Mouse (Mus musculus): ENCODE data around the gene Trmt5.

Trmt5 gene

DNA sequence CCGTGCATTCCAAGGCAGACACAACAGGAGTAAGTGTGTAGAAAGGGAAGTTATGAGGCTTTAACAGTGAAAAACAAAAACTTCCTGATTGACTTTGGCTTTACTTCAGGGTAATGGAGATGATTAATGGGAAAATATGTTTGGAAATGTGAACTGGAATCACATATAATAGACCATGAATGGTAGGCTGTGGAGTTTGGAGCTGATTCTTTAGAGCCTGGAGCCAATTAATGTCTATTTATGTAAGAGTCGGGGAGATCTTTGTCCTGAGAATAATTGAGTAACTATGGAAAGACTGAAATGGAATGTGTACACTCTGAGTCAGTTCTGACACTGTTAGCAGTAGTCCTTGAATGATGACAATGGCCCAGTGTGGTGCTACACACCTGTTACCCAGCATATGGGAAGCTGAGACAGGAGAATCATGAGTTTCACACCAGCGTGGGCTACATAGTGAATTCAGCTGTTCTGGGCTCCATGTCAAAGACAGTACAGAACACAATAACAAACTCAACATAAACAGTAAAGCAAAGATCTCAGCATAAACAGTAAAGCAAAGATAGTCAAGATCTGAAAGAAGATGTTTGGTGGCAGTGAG, 21.0 kb downstream of the Trmt5 start:
- Histone ChIP-seq H3K4me1 (replicated peaks; ENCODE audit: low read depth, low read length) (no peaks in the 10 kb centered on the region), H3K36me3 (ENCODE audit: insufficient read depth, low read length) (no peaks in the 10 kb centered on the region), H3K9me3 (ENCODE audit: low read length) (peaks cover 19% of the 10 kb centered on the region), H3K4me3 (replicated peaks; ENCODE audit: low read length) (no peak overlapping the region), H3K27me3 (ENCODE audit: insufficient read depth, low read length) (no peaks in the 10 kb centered on the region)
- TF ChIP-seq CTCF (conservative IDR thresholded peaks at IDR 0.05; ENCODE audit: low read length) (no peak), POU5F1 (IDR thresholded peaks at IDR 0.05; ENCODE audit: borderline replicate concordance, low read length) (no peak), NANOG (IDR thresholded peaks at IDR 0.05; ENCODE audit: borderline replicate concordance, low read length) (no peak)

- Histone ChIP-seq H3K4me1 (replicated peaks; ENCODE audit: low read depth, low read length) (no peaks in the 10 kb centered on the region), H3K27me3 (ENCODE audit: insufficient read depth, low read length) (no peaks in the 10 kb centered on the region), H3K4me3 (replicated peaks; ENCODE audit: low read length) (no peak overlapping the region), H3K9me3 (ENCODE audit: low read length) (peaks cover 19% of the 10 kb centered on the region), H3K36me3 (ENCODE audit: insufficient read depth, low read length) (no peaks in the 10 kb centered on the region)
- TF ChIP-seq CTCF (conservative IDR thresholded peaks at IDR 0.05; ENCODE audit: low read length) = no peak
These were observed 26.2 kb downstream of the Trmt5 start for GRCm38 (mm10) chr12:73260339-73260738.

GRCm38 (mm10) chr12:73259269-73259668, 27.2 kb downstream of the Trmt5 start:
- no peaks in the 10 kb centered on the region for H3K27me3 ChIP-seq (ENCODE audit: insufficient read depth, low read length)
- TF ChIP-seq CTCF (conservative IDR thresholded peaks at IDR 0.05; ENCODE audit: low read length) (no peak), NANOG (IDR thresholded peaks at IDR 0.05; ENCODE audit: borderline replicate concordance, low read length) (no peak), POU5F1 (IDR thresholded peaks at IDR 0.05; ENCODE audit: borderline replicate concordance, low read length) (no peak)
- no peaks in the 10 kb centered on the region for H3K36me3 ChIP-seq (ENCODE audit: insufficient read depth, low read length)
- H3K9me3 ChIP-seq (ENCODE audit: low read length) = peaks cover 19% of the 10 kb centered on the region
- no peak overlapping the region for H3K4me3 ChIP-seq (replicated peaks; ENCODE audit: low read length)
- no peaks in the 10 kb centered on the region for H3K4me1 ChIP-seq (replicated peaks; ENCODE audit: low read depth, low read length)

DNA sequence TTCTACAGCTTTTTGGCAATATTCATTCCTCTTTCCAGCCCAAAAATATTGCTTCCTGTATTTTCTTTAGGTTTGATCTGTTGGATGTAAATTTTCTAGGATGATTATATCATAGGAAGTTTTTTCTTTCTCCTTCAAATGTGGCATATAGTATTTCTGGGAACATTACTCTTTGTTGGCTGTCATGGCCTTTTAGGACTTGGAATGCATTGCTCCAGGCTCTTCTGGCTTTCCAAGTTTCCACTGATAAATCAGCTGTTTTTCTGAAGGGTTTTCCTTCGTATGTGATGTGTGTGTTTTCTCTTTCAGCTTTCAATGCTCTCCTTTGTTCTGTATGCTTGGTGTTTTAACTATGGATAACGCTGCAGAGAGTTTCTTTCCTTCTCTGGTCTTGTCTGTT, 31.5 kb downstream of the Trmt5 start:
- Histone ChIP-seq H3K9me3 (ENCODE audit: low read length) (no peaks in the 10 kb centered on the region), H3K4me3 (replicated peaks; ENCODE audit: low read length) (no peak overlapping the region), H3K27me3 (ENCODE audit: insufficient read depth, low read length) (no peaks in the 10 kb centered on the region), H3K4me1 (replicated peaks; ENCODE audit: low read depth, low read length) (no peaks in the 10 kb centered on the region), H3K36me3 (ENCODE audit: insufficient read depth, low read length) (no peaks in the 10 kb centered on the region)
- TF ChIP-seq NANOG (IDR thresholded peaks at IDR 0.05; ENCODE audit: borderline replicate concordance, low read length) (no peak), POU5F1 (IDR thresholded peaks at IDR 0.05; ENCODE audit: borderline replicate concordance, low read length) (no peak), CTCF (conservative IDR thresholded peaks at IDR 0.05; ENCODE audit: low read length) (no peak)

- H3K36me3 ChIP-seq (ENCODE audit: insufficient read depth, low read length) = no peaks in the 10 kb centered on the region
- no peak for TF ChIP-seq POU5F1 (IDR thresholded peaks at IDR 0.05; ENCODE audit: borderline replicate concordance, low read length)
- TF ChIP-seq CTCF (conservative IDR thresholded peaks at IDR 0.05; ENCODE audit: low read length) = no peak
- TF ChIP-seq NANOG (IDR thresholded peaks at IDR 0.05; ENCODE audit: borderline replicate concordance, low read length) = no peak
- H3K9me3 ChIP-seq (ENCODE audit: low read length) = no peaks in the 10 kb centered on the region
- peaks cover 5% of the 10 kb centered on the region; the same call in 1 of the 2 replicates for H3K4me1 ChIP-seq (replicated peaks; ENCODE audit: low read depth, low read length)
- H3K27me3 ChIP-seq (ENCODE audit: insufficient read depth, low read length) = no peaks in the 10 kb centered on the region
- no peak overlapping the region for H3K4me3 ChIP-seq (replicated peaks; ENCODE audit: low read length)
These were observed 40.8 kb downstream of the Trmt5 start for GRCm38 (mm10) chr12:73245687-73246086.

- no peaks in the 10 kb centered on the region for H3K9me3 ChIP-seq (ENCODE audit: low read length)
- H3K4me1 ChIP-seq (replicated peaks; ENCODE audit: low read depth, low read length) = peaks cover 5% of the 10 kb centered on the region; the same call in 1 of the 2 replicates
- no peak overlapping the region for H3K4me3 ChIP-seq (replicated peaks; ENCODE audit: low read length)
- H3K27me3 ChIP-seq (ENCODE audit: insufficient read depth, low read length) = no peaks in the 10 kb centered on the region
- TF ChIP-seq CTCF (conservative IDR thresholded peaks at IDR 0.05; ENCODE audit: low read length) = no peak
- no peaks in the 10 kb centered on the region for H3K36me3 ChIP-seq (ENCODE audit: insufficient read depth, low read length)
These were observed 44.5 kb downstream of the Trmt5 start for GRCm38 (mm10) chr12:73241960-73242359.

GRCm38 (mm10) chr12:73232586-73232985, 53.9 kb downstream of the Trmt5 start:
- H3K4me1 ChIP-seq (replicated peaks; ENCODE audit: low read depth, low read length) = no peaks in the 10 kb centered on the region
- H3K36me3 ChIP-seq (ENCODE audit: insufficient read depth, low read length) = no peaks in the 10 kb centered on the region
- H3K27me3 ChIP-seq (ENCODE audit: insufficient read depth, low read length) = no peaks in the 10 kb centered on the region
- no peak overlapping the region for H3K4me3 ChIP-seq (replicated peaks; ENCODE audit: low read length)
- H3K9me3 ChIP-seq (ENCODE audit: low read length) = no peaks in the 10 kb centered on the region
- no peak for TF ChIP-seq CTCF (conservative IDR thresholded peaks at IDR 0.05; ENCODE audit: low read length)
- TF ChIP-seq NANOG (IDR thresholded peaks at IDR 0.05; ENCODE audit: borderline replicate concordance, low read length) = no peak
- no peak for TF ChIP-seq POU5F1 (IDR thresholded peaks at IDR 0.05; ENCODE audit: borderline replicate concordance, low read length)

DNA sequence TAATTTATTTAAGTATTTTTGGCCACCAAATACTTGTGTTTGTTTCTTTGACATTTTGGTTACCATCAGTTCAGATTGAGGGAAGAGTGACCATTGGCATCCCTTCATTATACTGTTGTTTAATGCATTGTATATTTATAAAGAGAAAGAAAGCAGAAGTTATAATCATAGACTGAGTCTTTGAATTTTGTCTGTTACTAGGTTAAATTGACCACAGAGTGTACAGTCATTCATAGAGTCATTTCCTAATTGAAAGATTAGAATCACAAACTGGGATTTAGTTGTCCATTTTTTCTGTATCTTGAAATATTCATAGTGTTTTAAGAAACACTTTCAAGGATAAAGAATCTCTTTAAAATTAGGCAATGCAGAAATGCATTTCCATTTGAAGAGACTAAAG, 55.0 kb downstream of the Trmt5 start:
- Histone ChIP-seq H3K4me3 (replicated peaks; ENCODE audit: low read length) (no peak overlapping the region), H3K9me3 (ENCODE audit: low read length) (no peaks in the 10 kb centered on the region), H3K27me3 (ENCODE audit: insufficient read depth, low read length) (no peaks in the 10 kb centered on the region), H3K36me3 (ENCODE audit: insufficient read depth, low read length) (no peaks in the 10 kb centered on the region), H3K4me1 (replicated peaks; ENCODE audit: low read depth, low read length) (no peaks in the 10 kb centered on the region)
- TF ChIP-seq NANOG (IDR thresholded peaks at IDR 0.05; ENCODE audit: borderline replicate concordance, low read length) (no peak), POU5F1 (IDR thresholded peaks at IDR 0.05; ENCODE audit: borderline replicate concordance, low read length) (no peak), CTCF (conservative IDR thresholded peaks at IDR 0.05; ENCODE audit: low read length) (no peak)

DNA sequence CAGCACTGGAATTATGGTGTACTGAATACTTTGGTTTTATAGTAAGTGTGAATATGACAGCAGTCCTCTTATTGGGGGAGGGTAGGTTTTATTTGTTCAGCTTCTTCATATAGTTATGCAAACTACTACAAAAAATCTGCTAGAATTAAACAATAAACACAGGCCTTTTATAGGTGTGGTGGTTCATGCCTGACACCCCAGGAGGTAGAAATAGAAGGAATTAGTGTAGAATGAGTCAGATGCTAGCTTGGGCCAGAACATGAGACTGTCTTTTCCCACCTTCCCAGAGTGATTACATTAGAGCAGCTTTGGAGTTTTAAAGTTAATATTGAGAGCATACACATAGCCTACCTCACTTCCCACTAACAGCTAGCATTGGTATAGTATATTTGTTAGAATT, 56.3 kb downstream of the Trmt5 start:
- peaks cover 3% of the 10 kb centered on the region for H3K36me3 ChIP-seq (ENCODE audit: insufficient read depth, low read length)
- H3K9me3 ChIP-seq (ENCODE audit: low read length) = no peaks in the 10 kb centered on the region
- TF ChIP-seq CTCF (conservative IDR thresholded peaks at IDR 0.05; ENCODE audit: low read length) = no peak
- no peak for TF ChIP-seq POU5F1 (IDR thresholded peaks at IDR 0.05; ENCODE audit: borderline replicate concordance, low read length)
- no peak overlapping the region for H3K4me3 ChIP-seq (replicated peaks; ENCODE audit: low read length)
- H3K27me3 ChIP-seq (ENCODE audit: insufficient read depth, low read length) = no peaks in the 10 kb centered on the region
- H3K4me1 ChIP-seq (replicated peaks; ENCODE audit: low read depth, low read length) = peaks cover 5% of the 10 kb centered on the region; the same call in 1 of the 2 replicates
